Mouse (Mus musculus) limb, embryonic 14.5 days (tissue): Measurements from ENCODE around the gene Fam161b. TPM values are rescaled to one million over a fixed set of nuclear protein-coding genes. Genes with fewer than 3 reads are reported as not detected.

Source experiments
- ATAC-seq: fragments of 200-750 bp; cut with Nextera tagmentation; 2 replicates; pipeline ENCODE4 v1.8.0; 2017; ENCODE audit warnings: low read depth, moderate number of reproducible peaks, moderate TSS enrichment; ENCODE audit not compliant: low FRiP score
- DNase-seq: peaks from one replicate; pipeline ENCODE4 v3.0.0-alpha.2; 2015; ENCODE audit warnings: low spot score
- H3K27ac ChIP-seq: fragments of 300-500 bp; sonication (generic); replicated peaks from 2 replicates; pipeline ENCODE4 v1.5.1; 2014; ENCODE audit warnings: low read depth, mild to moderate bottlenecking, low read length, moderate library complexity, mixed read lengths
- H3K27me3 ChIP-seq: fragments of 300-500 bp; sonication (generic); 2 replicates; pipeline ENCODE4 v1.6.1; 2014; ENCODE audit warnings: low read length, mixed read lengths; ENCODE audit not compliant: control insufficient read depth, insufficient read depth
- H3K36me3 ChIP-seq: fragments of 300-500 bp; sonication (generic); 2 replicates; pipeline ENCODE4 v1.6.1; 2014; ENCODE audit warnings: mild to moderate bottlenecking, low read length, moderate library complexity, mixed read lengths; ENCODE audit not compliant: control insufficient read depth, insufficient read depth
- H3K4me1 ChIP-seq: fragments of 300-500 bp; sonication (generic); 2 replicates; pipeline ENCODE4 v1.6.1; 2014; ENCODE audit warnings: antibody characterized with exemption, low read length, mixed read lengths; ENCODE audit not compliant: control insufficient read depth, insufficient read depth
- H3K4me2 ChIP-seq: fragments of 300-500 bp; sonication (generic); replicated peaks from 2 replicates; pipeline ENCODE4 v1.6.1; 2014; ENCODE audit warnings: low read depth, mild to moderate bottlenecking, low read length, moderate library complexity; ENCODE audit not compliant: severe bottlenecking
- H3K4me3 ChIP-seq: fragments of 300-500 bp; sonication (generic); replicated peaks from 2 replicates; pipeline ENCODE4 v1.5.1; 2014; ENCODE audit warnings: low read length
- H3K9ac ChIP-seq: fragments of 300-500 bp; sonication (generic); 2 replicates; pipeline ENCODE4 v1.6.1; 2014; ENCODE audit warnings: mild to moderate bottlenecking, low read depth, low read length, moderate library complexity; ENCODE audit not compliant: severe bottlenecking
- H3K9me3 ChIP-seq: fragments of 300-500 bp; sonication (generic); 2 replicates; pipeline ENCODE4 v1.6.1; 2016; ENCODE audit warnings: low read length; ENCODE audit not compliant: control insufficient read depth
- POLR2A ChIP-seq: fragments of 200-500 bp; IDR thresholded peaks from 2 replicates; pipeline ENCODE4 v1.8.0; 2012; ENCODE audit warnings: inconsistent platforms, mild to moderate bottlenecking, moderate library complexity, borderline replicate concordance; ENCODE audit not compliant: insufficient read depth, insufficient read length; ENCODE audit errors: extremely low read depth
- WGBS: fragments of 180-500 bp; shearing (Covaris S2); extraction: QIAGEN DNeasy Blood & Tissue Kit; methylation state at CpG from one replicate; pipeline ENCODE4 v1.1.7; 2014; 5-methylcytosine and 5-hydroxymethylcytosine counted together
- polyA plus RNA-seq, 2 experiments: library from polyadenylated mRNA; depleted of rRNA in 1 of 2; stranded (reverse) in 1 of 2; unstranded in 1 of 2; fragments of >200 nt; fragmentation: Nextera tagmentation in 1 of 2; extraction: Ambion mirVana in 1 of 2; gene quantifications; 2 replicates each; pipeline versions ENCODE4 v1.2.1 to v1.2.3; 2012 to 2014

Fam161b gene
- polyA plus RNA-seq, 2 experiments: 2.1 to 4.7 TPM

GRCm38 (mm10) chr12:84299265-84299664 is 62.4 kb downstream of the Fam161b start:
- Histone ChIP-seq H3K27me3 (no peaks in the 10 kb centered on the region), H3K4me3 (no peak overlapping the region), H3K9ac (no peak overlapping the region), H3K27ac (no peak overlapping the region), H3K4me1 (no peaks in the 10 kb centered on the region), H3K4me2 (no peak overlapping the region), H3K9me3 (no peaks in the 10 kb centered on the region), H3K36me3 (no peaks in the 10 kb centered on the region)
- DNase-seq: no peak
- TF ChIP-seq POLR2A: no peak
- ATAC-seq: no peak
- WGBS: 90% methylated on average over 2 of the region's 2 CpGs

- no peaks in the 10 kb centered on the region for H3K27me3 ChIP-seq
- no peak for TF ChIP-seq POLR2A
- no peak overlapping the region for H3K27ac ChIP-seq
- no peaks in the 10 kb centered on the region for H3K4me1 ChIP-seq
- H3K4me2 ChIP-seq: no peak overlapping the region
- ATAC-seq (no peak), DNase-seq (no peak)
- 92% methylated on average over 6 of the region's 6 CpGs for whole genome bisulfite sequencing
- H3K9me3 ChIP-seq: no peaks in the 10 kb centered on the region
- no peak overlapping the region for H3K4me3 ChIP-seq
- H3K9ac ChIP-seq: no peak overlapping the region
- H3K36me3 ChIP-seq: no peaks in the 10 kb centered on the region
These were observed 63.8 kb downstream of the Fam161b start for GRCm38 (mm10) chr12:84297851-84298250.

Other genes with a start within 250 kb of the Fam161b start
- gene Dnal1, start 247.5 kb downstream of the Fam161b start, polyA plus RNA-seq (2012; rRNA removed): 15.1 and 17.0 TPM in 2 replicates
- gene Dnal1, start 247.5 kb downstream of the Fam161b start, polyA plus RNA-seq (2014; fragmentation: Nextera tagmentation; extraction: Ambion mirVana): 5.9 and 6.4 TPM in 2 replicates
- 0.24 and 0.39 TPM in 2 replicates for gene Pnma1, start 213.3 kb downstream of the Fam161b start, polyA plus RNA-seq (2012; rRNA removed)
- gene Pnma1, start 213.3 kb downstream of the Fam161b start, polyA plus RNA-seq (2014; fragmentation: Nextera tagmentation; extraction: Ambion mirVana): 0.55 and 0.83 TPM in 2 replicates
- 14.4 and 18.1 TPM in 2 replicates for gene Elmsan1, start 143.0 kb downstream of the Fam161b start, polyA plus RNA-seq (2012; rRNA removed)
- 10.5 and 11.8 TPM in 2 replicates for gene Elmsan1, start 143.0 kb downstream of the Fam161b start, polyA plus RNA-seq (2014; fragmentation: Nextera tagmentation; extraction: Ambion mirVana)
- gene Ptgr2, start 76.6 kb downstream of the Fam161b start, polyA plus RNA-seq (2012; rRNA removed): 8.5 and 11.0 TPM in 2 replicates
- gene Ptgr2, start 76.6 kb downstream of the Fam161b start, polyA plus RNA-seq (2014; fragmentation: Nextera tagmentation; extraction: Ambion mirVana): 13.8 and 15.2 TPM in 2 replicates
- gene Zfp410, start 45.0 kb downstream of the Fam161b start, polyA plus RNA-seq (2012; rRNA removed): 63.6 and 67.3 TPM in 2 replicates
- 81.7 and 82.2 TPM in 2 replicates for gene Zfp410, start 45.0 kb downstream of the Fam161b start, polyA plus RNA-seq (2014; fragmentation: Nextera tagmentation; extraction: Ambion mirVana)
- 49.2 and 63.5 TPM in 2 replicates for gene Coq6, start 176 bp downstream of the Fam161b start, polyA plus RNA-seq (2012; rRNA removed)
- gene Coq6, start 176 bp downstream of the Fam161b start, polyA plus RNA-seq (2014; fragmentation: Nextera tagmentation; extraction: Ambion mirVana): 42.4 and 44.8 TPM in 2 replicates
- 7.7 and 8.0 TPM in 2 replicates for gene Entpd5, start 47.2 kb upstream of the Fam161b start, polyA plus RNA-seq (2012; rRNA removed)
- gene Entpd5, start 47.2 kb upstream of the Fam161b start, polyA plus RNA-seq (2014; fragmentation: Nextera tagmentation; extraction: Ambion mirVana): 12.2 and 12.7 TPM in 2 replicates
- 0.55 and 1.3 TPM in 2 replicates for gene Bbof1, start 47.2 kb upstream of the Fam161b start, polyA plus RNA-seq (2012; rRNA removed)
- gene Bbof1, start 47.2 kb upstream of the Fam161b start, polyA plus RNA-seq (2014; fragmentation: Nextera tagmentation; extraction: Ambion mirVana): 0.95 and 1.1 TPM in 2 replicates
- gene Rnf113a2, start 55.4 kb upstream of the Fam161b start, polyA plus RNA-seq (2012; rRNA removed): 10.4 and 18.1 TPM in 2 replicates
- 21.6 and 24.5 TPM in 2 replicates for gene Rnf113a2, start 55.4 kb upstream of the Fam161b start, polyA plus RNA-seq (2014; fragmentation: Nextera tagmentation; extraction: Ambion mirVana)
- 18.9 and 19.0 TPM in 2 replicates for gene Aldh6a1, start 89.2 kb upstream of the Fam161b start, polyA plus RNA-seq (2012; rRNA removed)
- gene Aldh6a1, start 89.2 kb upstream of the Fam161b start, polyA plus RNA-seq (2014; fragmentation: Nextera tagmentation; extraction: Ambion mirVana): 37.9 and 41.2 TPM in 2 replicates
- gene Lin52, start 89.6 kb upstream of the Fam161b start, polyA plus RNA-seq (2012; rRNA removed): 17.3 and 26.9 TPM in 2 replicates
- 17.9 and 24.2 TPM in 2 replicates for gene Lin52, start 89.6 kb upstream of the Fam161b start, polyA plus RNA-seq (2014; fragmentation: Nextera tagmentation; extraction: Ambion mirVana)
- gene Vsx2, start 207.9 kb upstream of the Fam161b start, polyA plus RNA-seq (2012; rRNA removed): 0.47 and 0.65 TPM in 2 replicates
- gene Vsx2, start 207.9 kb upstream of the Fam161b start, polyA plus RNA-seq (2014; fragmentation: Nextera tagmentation; extraction: Ambion mirVana): 0.22 and 0.29 TPM in 2 replicates